Mouse (Mus musculus) kidney, postnatal 4 days (tissue): ENCODE data around the gene Tagln.
A peak's percentile ranks its signal among the peaks of the same experiment; 100 is the strongest.

ENCODE experiments used
- DNase-seq, 2 experiments: peaks; one replicate each; pipeline ENCODE4 v3.0.0; 2021; ENCODE audit warnings: mixed read lengths in 2 of 2

Tagln gene

DNA sequence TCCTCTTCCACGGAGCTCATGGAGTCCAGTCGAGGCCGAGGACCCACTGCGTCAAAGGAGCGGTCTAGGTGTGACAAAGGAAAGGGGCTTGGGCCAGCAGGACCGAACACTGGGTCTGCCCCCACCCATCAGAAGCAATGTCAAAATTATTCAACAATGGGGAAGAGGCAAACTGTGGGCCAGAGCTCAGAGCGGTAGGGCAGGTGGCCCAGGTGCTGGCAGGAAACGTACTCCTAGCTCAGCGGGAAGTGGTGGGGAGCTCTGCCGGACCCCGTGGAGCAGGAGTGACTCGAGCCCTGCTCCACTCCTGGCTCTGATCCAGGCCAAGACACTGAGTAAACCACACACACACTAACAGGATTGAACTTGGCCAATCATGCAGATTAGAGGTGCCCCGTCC is 9.9 kb upstream of the Tagln start:
- DNase-seq: no peak

DNA sequence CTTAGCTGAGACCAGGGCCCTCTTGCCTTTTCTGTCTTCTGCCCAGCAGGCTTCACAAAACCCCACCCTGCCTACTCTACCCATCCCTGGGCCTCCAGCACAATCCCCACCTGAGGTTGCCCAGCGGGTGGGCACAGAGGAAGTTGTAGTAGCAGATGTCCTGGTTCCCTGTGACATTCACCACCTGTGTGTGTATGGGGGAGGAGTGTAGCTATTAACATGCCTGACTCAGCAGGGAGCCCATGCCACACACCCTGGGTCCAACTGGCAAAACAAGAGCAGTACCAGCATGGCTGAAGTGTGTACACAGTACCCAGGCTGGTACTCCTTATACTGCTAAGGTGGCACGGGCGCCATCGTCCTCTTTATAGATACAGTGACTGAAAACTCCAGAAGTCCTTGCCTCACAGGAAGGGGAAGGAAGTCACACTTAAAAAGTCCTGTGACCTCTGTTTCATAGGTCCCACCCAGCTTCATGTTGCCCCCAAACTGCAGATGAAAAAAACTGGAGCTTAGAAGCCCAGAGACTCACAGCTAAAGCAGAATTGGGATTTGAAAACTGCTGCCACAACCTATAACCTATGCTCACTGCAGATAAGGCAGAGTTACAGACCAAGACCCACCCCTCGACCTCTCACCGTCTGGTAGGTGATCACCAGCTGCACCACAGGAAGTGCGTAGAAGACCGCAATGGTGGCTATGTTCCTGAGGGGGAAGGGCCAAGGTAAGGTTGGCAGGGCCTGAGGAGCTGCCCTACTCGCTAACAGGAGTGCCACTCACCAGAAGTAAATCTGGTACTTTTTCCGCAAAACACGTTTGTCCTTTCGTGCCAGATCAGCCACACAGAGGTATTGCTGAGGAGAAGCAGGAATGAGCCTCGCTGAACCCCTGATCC is 8.9 kb upstream of the Tagln start:
- no peak for DNase-seq

DNA sequence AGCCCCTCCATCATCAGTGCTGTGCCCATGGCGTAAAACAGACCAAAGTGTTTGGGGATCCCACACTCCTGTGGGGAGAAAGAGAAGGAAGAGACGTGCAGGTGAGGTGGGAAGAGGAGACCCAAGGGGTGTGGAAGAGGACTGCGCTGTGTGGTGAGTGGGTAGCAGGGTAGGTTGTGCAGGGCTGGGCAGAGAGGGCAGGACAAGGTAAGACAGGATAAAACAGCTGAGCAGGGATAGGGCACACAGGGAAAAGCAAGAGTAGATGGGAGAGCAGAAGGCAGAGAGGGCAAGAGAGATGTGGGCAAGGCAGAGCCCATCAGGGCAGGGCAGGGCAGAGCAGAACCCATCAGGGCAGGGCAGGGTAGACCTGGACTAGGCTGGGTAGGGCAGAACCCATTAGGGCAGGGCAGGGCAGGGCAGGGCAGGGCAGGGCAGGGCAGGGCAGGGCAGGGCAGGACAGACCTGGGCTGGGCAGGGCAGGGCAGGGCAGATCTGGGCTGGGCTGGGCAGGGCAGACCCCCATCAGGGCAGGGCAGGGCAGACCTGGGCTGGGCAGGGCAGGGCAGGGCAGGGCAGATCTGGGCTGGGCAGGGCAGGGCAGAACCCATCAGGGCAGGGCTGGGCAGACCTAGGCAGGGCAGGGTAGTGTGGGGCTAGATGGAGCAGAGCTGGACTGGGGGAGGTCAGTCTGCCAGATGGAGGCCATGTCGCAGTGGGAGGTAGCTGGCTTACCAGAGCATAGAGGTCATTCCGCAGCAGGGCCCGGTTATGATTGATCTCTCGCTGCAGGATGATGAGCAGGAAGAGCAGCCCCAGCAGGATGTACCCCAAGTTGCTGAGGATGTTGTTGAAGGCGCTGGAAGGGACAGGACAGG is 8.0 kb upstream of the Tagln start:
- no peak for DNase-seq

GRCm38 (mm10) chr9:45942916-45943315 is 7.1 kb upstream of the Tagln start:
- DNase-seq: no peak

- no peak for DNase-seq
Observed at GRCm38 (mm10) chr9:45942464-45942863, 6.6 kb upstream of the Tagln start.

DNA sequence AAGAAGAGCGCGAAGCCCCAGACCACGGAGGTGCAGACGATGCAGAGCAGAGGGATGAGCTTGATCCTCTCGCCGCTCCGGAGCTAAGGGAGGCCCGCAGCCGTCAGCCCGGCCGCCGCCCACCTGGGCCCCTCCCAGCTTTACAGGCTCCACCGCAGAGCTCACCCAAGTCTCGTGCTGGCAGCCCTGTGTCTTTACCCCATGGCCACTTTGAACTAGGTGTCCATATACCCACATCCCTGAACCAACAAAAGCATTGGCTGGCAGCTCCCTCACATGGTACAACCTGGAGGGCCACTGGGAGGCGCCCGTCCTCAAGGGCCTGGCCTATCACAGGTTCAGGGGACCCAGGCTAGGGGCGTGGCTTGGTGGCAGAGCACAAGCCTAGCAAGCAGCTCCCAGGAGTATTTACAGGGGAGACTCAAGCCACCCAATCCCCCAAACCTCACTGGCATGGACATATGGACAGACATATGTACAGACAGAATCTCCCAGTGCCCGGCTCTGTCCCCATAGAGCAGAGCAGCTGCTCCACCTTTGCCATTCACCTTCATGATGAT is 5.6 kb upstream of the Tagln start:
- DNase-seq: peak; percentile 42 to 66

DNA sequence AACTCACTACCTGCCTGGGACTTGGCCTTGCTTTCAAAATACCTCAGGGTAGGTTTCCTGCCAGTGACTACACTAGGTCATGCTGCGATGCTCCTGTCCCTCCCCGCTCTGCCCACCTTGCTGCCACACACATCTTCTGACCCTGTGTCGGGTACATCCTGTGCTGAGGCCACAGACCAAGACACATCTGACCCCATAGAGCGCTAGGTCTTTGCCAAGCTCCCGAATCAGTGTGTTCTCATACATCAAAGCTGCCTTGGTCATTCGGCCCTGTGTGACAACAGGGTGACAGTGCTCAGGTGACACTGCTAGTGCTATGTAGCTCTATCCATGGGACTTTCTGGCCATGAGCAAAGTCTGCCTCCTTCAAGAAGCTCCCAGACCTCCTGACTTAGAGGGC is 3.9 kb upstream of the Tagln start:
- no peak for DNase-seq

- DNase-seq: no peak
Observed at GRCm38 (mm10) chr9:45938952-45939637, 3.2 kb upstream of the Tagln start.

GRCm38 (mm10) chr9:45938088-45938487 is 2.2 kb upstream of the Tagln start:
- no peak for DNase-seq

DNA sequence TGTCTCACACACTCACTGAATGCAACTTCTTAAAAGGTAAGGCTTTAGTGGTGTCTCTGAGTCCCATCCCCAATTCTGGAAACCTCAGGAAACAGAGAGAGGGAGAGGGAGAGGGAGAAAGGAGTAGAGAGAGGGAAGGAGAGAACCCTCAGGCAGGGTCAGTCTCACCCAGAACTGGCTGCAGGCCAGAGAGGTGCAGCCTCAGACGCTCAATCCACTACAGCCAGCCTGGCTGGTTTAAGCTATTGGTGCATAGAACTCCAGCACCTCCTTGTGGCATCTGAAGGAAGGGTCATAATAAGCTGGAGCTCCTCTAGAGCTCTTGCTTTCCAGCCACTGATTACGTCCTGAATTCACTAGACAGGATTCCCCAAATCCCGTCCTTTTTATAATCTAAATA is 1.0 kb upstream of the Tagln start:
- peak; percentile 75 to 86 for DNase-seq

DNA sequence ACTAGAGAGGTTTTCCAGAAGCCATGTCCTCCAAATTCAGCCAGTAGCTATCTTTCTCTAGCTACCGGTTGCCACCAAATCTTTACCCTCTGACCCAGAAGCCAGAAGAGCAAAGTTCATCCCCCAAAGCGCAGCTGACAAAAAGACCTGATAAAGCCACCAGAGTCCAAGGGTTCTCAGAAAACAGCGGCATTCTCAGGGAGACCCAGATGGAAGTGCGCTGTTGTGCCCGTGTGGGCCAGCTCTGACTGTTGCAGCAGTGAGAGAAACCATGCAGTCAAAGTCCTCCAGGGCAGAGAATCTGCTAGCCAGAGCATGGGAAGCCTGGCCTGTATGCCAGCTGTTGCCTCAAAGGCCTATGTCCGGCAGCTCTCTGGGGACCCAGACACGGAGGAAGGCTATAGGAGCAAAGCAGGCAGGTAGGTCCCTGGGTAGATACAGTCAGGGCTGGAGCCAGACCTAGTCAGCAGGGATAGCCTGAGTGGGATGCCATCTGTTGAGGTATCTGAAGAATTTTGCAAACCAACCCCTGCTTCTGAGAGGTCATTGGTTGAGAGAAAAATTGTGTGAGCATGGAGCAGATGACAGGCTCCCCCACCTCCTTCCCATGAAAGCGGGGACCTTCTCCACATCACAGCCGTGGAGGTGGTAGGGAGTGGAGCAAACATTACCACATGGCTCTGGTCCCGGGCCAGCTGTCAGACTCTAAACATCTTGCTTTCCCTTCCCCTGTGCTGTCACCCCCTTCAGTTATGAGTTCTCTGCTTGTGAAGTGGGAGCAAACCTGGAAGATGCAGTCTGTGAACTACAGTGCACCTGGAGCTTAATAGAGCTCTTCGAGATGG is 3.1 kb downstream of the Tagln start:
- DNase-seq: peak in 1 of 2 experiments; percentile 48

- DNase-seq: peak in 1 of 2 experiments; percentile 48
Observed at GRCm38 (mm10) chr9:45931958-45932357, 3.9 kb downstream of the Tagln start.

- DNase-seq: no peak
Observed at GRCm38 (mm10) chr9:45929285-45929684, 6.6 kb downstream of the Tagln start.

- peak in 1 of 2 experiments; percentile 29 for DNase-seq
Observed at GRCm38 (mm10) chr9:45919895-45920294, 16.0 kb downstream of the Tagln start.

DNA sequence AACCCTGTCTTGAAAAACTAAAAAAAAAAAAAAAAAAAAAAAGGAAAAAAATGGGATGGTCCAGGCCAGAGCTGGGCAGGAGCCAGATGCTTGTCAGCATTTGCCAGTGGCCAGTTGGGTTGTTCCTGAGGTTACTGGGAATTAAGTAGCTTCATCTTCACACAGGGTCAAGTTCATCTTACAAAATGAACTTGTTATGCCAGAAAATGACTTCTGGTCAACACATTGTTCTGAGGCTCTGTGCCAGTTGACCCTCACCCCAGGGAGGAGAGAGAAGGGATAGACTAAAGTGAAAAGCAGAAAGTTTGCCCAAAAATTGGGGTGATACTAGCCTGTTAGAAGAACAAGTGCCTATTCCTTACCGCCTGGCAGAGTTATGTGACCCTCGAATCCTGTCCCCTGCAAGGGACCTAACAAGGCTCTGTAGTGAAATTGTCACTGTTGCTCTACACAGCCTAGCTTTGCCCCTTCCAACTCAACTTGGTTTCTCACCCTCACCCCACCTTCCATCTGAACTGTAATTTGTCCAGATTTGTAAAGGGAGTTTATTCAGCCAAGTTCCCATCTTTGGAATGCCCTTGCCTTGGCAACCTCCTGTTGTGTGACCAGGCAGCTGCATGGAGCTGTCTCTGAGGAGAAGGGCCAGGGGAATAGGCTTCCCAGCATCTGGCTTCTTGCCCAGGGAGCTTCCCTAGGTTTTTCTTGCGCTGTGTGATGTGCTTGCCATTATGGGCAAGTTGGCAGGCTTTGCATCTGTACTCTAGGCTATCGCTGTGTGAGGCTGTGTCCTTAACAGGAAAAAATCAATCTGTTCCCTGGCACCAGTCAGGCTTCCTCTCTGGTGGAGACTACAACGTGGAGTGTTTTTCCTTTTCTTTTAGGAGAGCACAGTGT is 18.6 kb downstream of the Tagln start:
- DNase-seq: peak; percentile 45 to 56

GRCm38 (mm10) chr9:45915659-45916058 is 20.2 kb downstream of the Tagln start:
- no peak for DNase-seq

DNA sequence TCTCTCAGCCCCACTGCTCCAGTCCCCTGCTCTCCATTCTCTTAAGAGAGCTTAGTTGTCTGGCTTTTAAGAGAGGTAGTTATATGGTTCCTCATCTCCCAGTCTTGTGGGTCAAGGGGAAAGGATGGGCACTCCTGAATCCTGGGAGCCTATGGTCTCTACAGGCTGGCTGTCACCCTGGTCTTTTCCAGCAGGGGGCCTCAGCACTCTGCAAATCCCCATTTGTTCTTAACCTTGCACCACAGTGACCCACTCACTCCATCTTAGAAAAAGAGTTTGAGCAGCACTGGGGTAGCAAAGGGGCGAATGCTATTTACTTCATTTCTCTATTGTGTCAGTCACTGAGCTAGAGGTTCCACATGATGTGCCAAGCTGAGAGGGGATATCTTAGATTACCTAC is 24.2 kb downstream of the Tagln start:
- peak; percentile 79 to 80 for DNase-seq

DNA sequence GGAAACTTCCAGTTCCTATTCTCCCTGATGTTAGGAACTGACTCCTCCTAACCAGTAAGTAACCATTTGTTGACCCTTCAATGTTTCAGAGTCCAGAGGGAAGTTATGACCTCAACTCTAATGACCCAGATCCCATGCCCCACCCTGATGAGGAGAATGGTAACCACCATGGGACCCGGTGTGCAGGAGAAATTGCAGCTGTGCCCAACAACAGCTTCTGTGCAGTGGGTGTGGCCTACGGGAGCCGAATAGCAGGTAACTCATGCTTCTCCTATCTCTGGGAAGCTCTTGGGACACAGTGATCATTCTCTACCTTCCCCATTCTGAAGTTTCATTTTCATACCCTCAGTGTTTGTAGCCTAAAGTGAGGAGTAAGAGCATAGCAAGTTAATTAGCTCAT is 24.9 kb downstream of the Tagln start:
- no peak for DNase-seq

DNA sequence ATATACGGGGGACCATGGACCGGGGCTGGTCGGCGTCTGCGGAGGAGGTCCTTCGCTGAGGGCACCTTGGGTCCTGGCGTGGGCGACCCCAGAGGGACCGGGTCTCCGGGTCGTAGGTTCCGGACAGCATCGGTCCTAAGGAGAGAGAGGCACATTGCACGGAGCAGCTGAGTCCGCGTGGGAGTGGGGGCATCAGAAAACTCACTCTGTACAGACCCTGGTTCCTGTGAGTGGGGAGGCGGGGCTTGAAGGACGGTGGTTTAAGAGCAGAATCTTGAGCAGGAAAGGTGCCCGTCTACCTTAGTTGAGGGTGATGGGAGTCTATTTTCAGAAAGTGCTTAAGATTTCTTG is 28.8 kb downstream of the Tagln start:
- DNase-seq: no peak

DNA sequence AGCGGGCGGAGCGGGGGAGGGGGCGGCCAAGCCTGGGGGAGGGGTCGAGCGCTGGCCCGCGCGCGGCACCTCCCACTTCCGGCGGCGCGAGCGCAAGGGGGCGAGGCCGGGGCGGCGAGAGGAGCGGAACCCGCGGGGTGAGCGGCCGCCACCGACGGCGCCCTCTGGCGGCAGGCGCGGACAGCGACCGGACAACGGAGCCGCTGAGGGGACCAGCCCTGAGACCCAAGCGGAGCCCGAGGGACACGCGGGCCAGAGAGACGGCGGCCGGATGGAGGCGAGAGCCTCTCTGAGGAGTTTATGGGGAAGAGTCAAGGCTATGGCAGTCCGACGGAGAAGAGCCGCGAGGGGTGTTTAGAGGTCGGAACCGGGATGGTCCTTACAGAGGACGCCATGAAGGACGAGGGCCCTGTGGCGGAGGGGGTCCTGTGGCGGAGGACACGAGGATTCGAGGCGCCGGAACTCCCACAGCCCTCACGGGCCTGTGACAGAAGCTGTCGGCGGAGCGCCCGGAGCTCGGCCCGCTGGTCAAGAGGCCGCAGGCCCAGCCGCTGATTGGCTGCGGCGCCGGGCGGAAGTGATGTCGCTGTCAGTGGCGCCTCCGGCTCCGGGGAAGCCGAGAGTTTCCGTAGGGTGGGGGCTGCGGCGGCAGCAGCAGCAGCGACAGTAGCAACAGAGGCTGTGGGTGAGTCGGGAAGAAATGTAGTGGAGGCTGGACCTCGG is 29.3 kb downstream of the Tagln start, which contains the start of the genes Pcsk7 and Rnf214:
Gene Pcsk7 (plus strand): TSS at position 143 of the 723 bp plus-strand sequence.
Gene Rnf214 (minus strand): TSS at position 557 of the 723 bp plus-strand sequence.
- peak; percentile 93 to 96 for DNase-seq
